Mouse (Mus musculus): ENCODE results near the gene Tdrkh. TPM values are rescaled to one million over a fixed set of nuclear protein-coding genes. Genes with fewer than 3 reads are reported as not detected.
A peak's percentile ranks its signal among the peaks of the same experiment; 100 is the strongest.

The Tdrkh gene
- total and polyA plus RNA-seq, 2 experiments from 2014 or later = 12.0 to 39.5 TPM

DNA sequence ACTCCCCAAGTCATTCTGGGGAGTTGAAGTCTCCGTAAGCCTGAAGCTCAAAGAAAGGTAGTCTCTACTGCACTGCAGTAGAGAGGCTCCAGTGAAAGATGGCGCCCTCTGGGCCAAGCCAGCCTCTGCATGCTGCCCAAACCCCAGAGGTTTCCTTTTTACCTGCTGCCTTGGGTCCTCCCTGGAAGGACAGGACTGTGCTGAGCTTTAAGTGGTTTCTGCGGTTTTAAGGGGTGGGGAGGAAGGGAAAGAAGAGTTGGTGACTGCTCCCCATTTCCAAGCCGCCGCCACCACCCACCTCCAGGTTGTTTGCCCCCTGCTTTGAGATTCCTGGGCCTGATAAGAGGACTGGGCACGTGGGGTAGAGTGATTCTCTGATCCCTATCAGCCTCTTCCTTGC, 44.4 kb upstream of the Tdrkh start:
- no peak for DNase-seq (ENCODE audit: low spot score)
- Histone ChIP-seq H3K4me1 (ENCODE audit: insufficient read depth, low read length) (0 out of 2 replicates have a peak, but pooled peaks cover 5% of the 10 kb centered on the region), H3K9ac (replicated peaks; ENCODE audit: low read length, poor library complexity, severe bottlenecking) (no peak overlapping the region), H3K9me3 (ENCODE audit: low read length) (no peaks in the 10 kb centered on the region), H3K36me3 (ENCODE audit: insufficient read depth, low read length) (no peaks in the 10 kb centered on the region), H3K4me2 (ENCODE audit: low read depth, low read length, poor library complexity, severe bottlenecking) (no peak overlapping the region), H3K27me3 (ENCODE audit: insufficient read depth, low read length) (no peaks in the 10 kb centered on the region), H3K4me3 (ENCODE audit: low read depth, low read length) (no peak overlapping the region), H3K27ac (ENCODE audit: low read depth, low read length) (no peak overlapping the region)
- TF ChIP-seq CTCF (IDR thresholded peaks at IDR 0.05) = no peak
- 73% methylated on average over 6 of the region's 6 CpGs for WGBS
- no peak for ATAC-seq (ENCODE audit: low FRiP score)

DNA sequence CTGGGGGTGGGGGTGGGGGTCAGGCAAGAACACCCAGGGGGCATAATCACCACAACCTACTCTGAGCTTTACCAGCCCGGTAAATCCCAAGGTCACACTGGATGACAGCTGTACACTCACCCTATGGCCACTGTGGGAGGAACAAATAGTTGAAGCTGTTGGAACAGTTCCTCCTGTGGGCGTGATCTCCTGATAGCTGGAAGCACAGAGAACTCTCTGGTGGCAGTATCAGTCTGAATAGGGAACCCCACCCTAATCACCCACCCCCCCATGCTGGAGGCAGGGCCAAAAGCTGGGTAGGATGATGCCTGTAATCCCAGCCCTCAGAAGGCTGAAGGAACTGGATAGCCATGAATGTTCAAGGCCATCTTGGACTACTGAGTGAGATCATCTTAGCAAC, 43.4 kb upstream of the Tdrkh start:
- WGBS = 55% methylated on average over 2 of the region's 2 CpGs
- Histone ChIP-seq H3K4me1 (ENCODE audit: insufficient read depth, low read length) (0 out of 2 replicates have a peak, but pooled peaks cover 7% of the 10 kb centered on the region), H3K9ac (replicated peaks; ENCODE audit: low read length, poor library complexity, severe bottlenecking) (no peak overlapping the region), H3K9me3 (ENCODE audit: low read length) (no peaks in the 10 kb centered on the region), H3K4me2 (ENCODE audit: low read depth, low read length, poor library complexity, severe bottlenecking) (no peak overlapping the region), H3K36me3 (ENCODE audit: insufficient read depth, low read length) (no peaks in the 10 kb centered on the region), H3K27ac (ENCODE audit: low read depth, low read length) (no peak overlapping the region), H3K4me3 (ENCODE audit: low read depth, low read length) (no peak overlapping the region), H3K27me3 (ENCODE audit: insufficient read depth, low read length) (no peaks in the 10 kb centered on the region)
- no peak for TF ChIP-seq CTCF (IDR thresholded peaks at IDR 0.05)
- DNase-seq (ENCODE audit: low spot score) (no peak), ATAC-seq (ENCODE audit: low FRiP score) (no peak)

DNA sequence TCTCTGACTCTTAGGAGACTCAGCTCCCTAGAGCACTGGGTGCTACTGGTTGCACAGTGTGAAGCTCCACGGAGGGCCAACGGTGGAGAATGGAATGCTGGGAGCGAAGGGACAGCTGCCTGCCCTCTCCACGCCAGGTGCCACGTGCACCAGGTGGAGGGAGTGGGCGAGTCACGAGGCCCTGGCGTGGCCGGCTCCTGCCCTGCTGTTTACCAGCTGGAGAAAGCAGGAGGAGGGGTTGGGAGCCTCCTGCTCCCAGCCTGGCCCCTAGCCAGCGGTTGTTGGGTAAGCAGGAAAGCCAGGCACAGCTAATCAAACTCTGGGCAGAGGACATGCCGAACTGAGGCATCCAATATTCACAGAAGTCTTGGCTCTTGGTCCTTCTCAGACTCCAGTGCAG, 41.4 kb upstream of the Tdrkh start:
- no peak overlapping the region for H3K27ac ChIP-seq (ENCODE audit: low read depth, low read length)
- H3K27me3 ChIP-seq (ENCODE audit: insufficient read depth, low read length) = no peaks in the 10 kb centered on the region
- no peak for TF ChIP-seq CTCF (IDR thresholded peaks at IDR 0.05)
- peak; percentile 28; the same call in 1 of the 2 replicates for ATAC-seq (ENCODE audit: low FRiP score)
- H3K9ac ChIP-seq (replicated peaks; ENCODE audit: low read length, poor library complexity, severe bottlenecking) = no peak overlapping the region
- no peaks in the 10 kb centered on the region for H3K36me3 ChIP-seq (ENCODE audit: insufficient read depth, low read length)
- whole genome bisulfite sequencing = 6% methylated on average over 11 of the region's 11 CpGs
- no peaks in the 10 kb centered on the region for H3K9me3 ChIP-seq (ENCODE audit: low read length)
- H3K4me3 ChIP-seq (ENCODE audit: low read depth, low read length) = no peak overlapping the region
- 0 out of 2 replicates have a peak, but pooled peaks cover 7% of the 10 kb centered on the region for H3K4me1 ChIP-seq (ENCODE audit: insufficient read depth, low read length)
- DNase-seq (ENCODE audit: low spot score) = peak; percentile 89
- peak overlapping the region; percentile 30; the same call in 1 of the 2 replicates for H3K4me2 ChIP-seq (ENCODE audit: low read depth, low read length, poor library complexity, severe bottlenecking)

DNA sequence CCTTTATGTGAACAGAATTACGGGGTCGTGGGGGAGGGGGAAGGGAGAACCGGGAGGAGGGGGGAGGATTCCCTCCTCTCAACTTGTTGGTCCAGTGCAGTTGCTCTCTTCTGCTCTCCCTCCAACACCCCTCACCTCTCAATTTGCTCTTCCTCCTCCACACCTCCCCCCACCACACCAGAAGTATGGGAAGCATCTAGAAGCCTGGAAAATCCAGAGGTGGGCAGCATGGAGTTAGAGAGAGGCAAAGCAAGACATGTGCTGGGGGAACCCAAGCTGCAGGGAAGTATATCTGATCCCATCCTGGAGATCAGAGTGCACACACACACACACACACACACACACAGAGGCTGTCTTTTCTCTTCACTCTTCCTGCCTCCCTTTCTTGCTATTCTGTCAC, 41.0 kb upstream of the Tdrkh start:
- 0% methylated on average over 3 of the region's 3 CpGs for WGBS
- Histone ChIP-seq H3K27me3 (ENCODE audit: insufficient read depth, low read length) (no peaks in the 10 kb centered on the region), H3K4me1 (ENCODE audit: insufficient read depth, low read length) (0 out of 2 replicates have a peak, but pooled peaks cover 7% of the 10 kb centered on the region), H3K9ac (replicated peaks; ENCODE audit: low read length, poor library complexity, severe bottlenecking) (no peak overlapping the region), H3K4me2 (ENCODE audit: low read depth, low read length, poor library complexity, severe bottlenecking) (peak overlapping the region; percentile 30; the same call in 1 of the 2 replicates), H3K4me3 (ENCODE audit: low read depth, low read length) (no peak overlapping the region), H3K9me3 (ENCODE audit: low read length) (no peaks in the 10 kb centered on the region), H3K27ac (ENCODE audit: low read depth, low read length) (no peak overlapping the region), H3K36me3 (ENCODE audit: insufficient read depth, low read length) (no peaks in the 10 kb centered on the region)
- ATAC-seq (ENCODE audit: low FRiP score) (no peak), DNase-seq (ENCODE audit: low spot score) (no peak)
- no peak for TF ChIP-seq CTCF (IDR thresholded peaks at IDR 0.05)

DNA sequence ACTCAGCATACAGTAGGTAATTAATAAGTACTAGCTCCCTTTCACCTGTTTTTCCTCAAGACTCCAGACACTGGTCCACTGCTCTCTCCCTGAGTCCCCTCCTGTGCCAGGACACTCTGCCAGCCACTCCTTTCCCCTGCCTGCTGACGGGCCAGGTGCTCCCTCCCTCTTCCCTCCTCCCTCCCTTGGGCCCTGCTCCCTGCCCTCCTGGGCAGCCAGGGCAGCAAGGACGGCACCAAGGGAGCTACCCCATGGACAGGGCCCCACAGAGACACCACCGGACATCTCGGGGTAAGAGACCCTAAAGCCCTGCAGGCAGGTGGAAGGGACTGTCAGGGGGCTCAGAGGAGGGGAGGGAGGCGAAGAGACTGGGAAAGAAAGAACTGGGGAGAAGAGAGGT, 40.4 kb upstream of the Tdrkh start, which contains the start of gene Rorc:
Gene Rorc, plus strand, starts transcription at position 154 of the 400 bp plus-strand sequence.
- H3K27ac ChIP-seq (ENCODE audit: low read depth, low read length) = no peak within 1 kb of the TSS
- WGBS = 23% methylated on average over 5 of the region's 5 CpGs
- H3K4me1 ChIP-seq (ENCODE audit: insufficient read depth, low read length) = 0 out of 2 replicates have a peak, but pooled peaks cover 7% of the 10 kb centered on the region
- no peak within 1 kb of the TSS for H3K4me3 ChIP-seq (ENCODE audit: low read depth, low read length)
- no peaks in the 10 kb centered on the region for H3K36me3 ChIP-seq (ENCODE audit: insufficient read depth, low read length)
- ATAC-seq (ENCODE audit: low FRiP score) (no peak), DNase-seq (ENCODE audit: low spot score) (no peak)
- TF ChIP-seq CTCF (IDR thresholded peaks at IDR 0.05) = no peak
- no peak within 1 kb of the TSS for H3K9ac ChIP-seq (replicated peaks; ENCODE audit: low read length, poor library complexity, severe bottlenecking)
- H3K27me3 ChIP-seq (ENCODE audit: insufficient read depth, low read length) = no peaks in the 10 kb centered on the region
- H3K4me2 ChIP-seq (ENCODE audit: low read depth, low read length, poor library complexity, severe bottlenecking) = peak within 1 kb of the TSS; percentile 30
- no peaks in the 10 kb centered on the region for H3K9me3 ChIP-seq (ENCODE audit: low read length)

DNA sequence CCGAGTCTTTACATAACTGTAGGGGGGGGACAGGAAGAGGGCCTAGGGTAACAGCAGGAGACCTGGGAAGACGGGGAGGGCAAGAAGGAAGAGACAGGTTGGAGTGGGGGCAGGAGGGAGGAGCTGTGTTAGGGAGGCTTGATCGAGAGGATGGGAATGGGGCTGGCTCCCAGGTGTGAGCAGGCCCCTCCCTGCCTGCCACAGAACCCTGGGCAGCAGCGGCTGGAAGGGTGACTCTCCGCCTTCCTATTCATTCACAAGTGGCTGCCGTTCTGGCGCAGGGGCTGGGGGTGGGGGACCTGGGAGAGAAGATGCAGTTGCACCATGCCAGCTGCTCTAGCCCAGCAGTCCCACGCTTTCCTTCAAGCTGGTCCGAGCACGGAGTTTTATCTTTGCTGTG, 40.0 kb upstream of the Tdrkh start:
- H3K27me3 ChIP-seq (ENCODE audit: insufficient read depth, low read length) = no peaks in the 10 kb centered on the region
- 0 out of 2 replicates have a peak, but pooled peaks cover 7% of the 10 kb centered on the region for H3K4me1 ChIP-seq (ENCODE audit: insufficient read depth, low read length)
- no peaks in the 10 kb centered on the region for H3K9me3 ChIP-seq (ENCODE audit: low read length)
- no peak overlapping the region for H3K27ac ChIP-seq (ENCODE audit: low read depth, low read length)
- ATAC-seq (ENCODE audit: low FRiP score) = 0 out of 2 replicates have a peak, but pooled peaks have one; percentile 4
- TF ChIP-seq CTCF (IDR thresholded peaks at IDR 0.05) = no peak
- WGBS = 6% methylated on average over 10 of the region's 10 CpGs
- peak; percentile 37 for DNase-seq (ENCODE audit: low spot score)
- H3K9ac ChIP-seq (replicated peaks; ENCODE audit: low read length, poor library complexity, severe bottlenecking) = no peak overlapping the region
- peak overlapping the region; percentile 22 for H3K4me2 ChIP-seq (ENCODE audit: low read depth, low read length, poor library complexity, severe bottlenecking)
- no peak overlapping the region for H3K4me3 ChIP-seq (ENCODE audit: low read depth, low read length)
- H3K36me3 ChIP-seq (ENCODE audit: insufficient read depth, low read length) = no peaks in the 10 kb centered on the region

Measured in midbrain, postnatal 0 days (tissue).